18 mouse cellular contexts compared by ENCODE assay signal in genomic region chr2:124404631-124405562, GRCm38 (mm10).
DNase-seq lines count a peak whose midpoint lies in the region; ATAC-seq and TF ChIP-seq lines count a peak whose summit lies in the region.
"Had no signal": no experiment of that assay in that cellular context is flagged by ENCODE, and none has a peak within 500 bp of the region (broad histone marks: within the 10 kb centered on the region; RNA-seq: fewer than 3 reads in every experiment).

No protein-coding gene starts in this region.

- WGBS in hindbrain, embryonic 13.5 days = 87% methylated on average over 6 of the region's 6 CpGs
- WGBS in hindbrain, embryonic 11.5 days = 82% methylated on average over 6 of the region's 6 CpGs
- WGBS in embryonic facial prominence, embryonic 14.5 days = 57% methylated on average over 6 of the region's 6 CpGs

- H3K4me2 ChIP-seq in hindbrain, embryonic 13.5 days = no peak overlapping the region
- no peak overlapping the region for H3K4me2 ChIP-seq in hindbrain, embryonic 11.5 days (replicated peaks; ENCODE audit: low read depth, low read length)
- H3K4me2 ChIP-seq in embryonic facial prominence, embryonic 14.5 days (ENCODE audit: low read depth, low read length) = no peak overlapping the region
- H3K4me2 ChIP-seq: heart, embryonic 12.5 days; intestine, embryonic 15.5 days; liver, embryonic 11.5 days; lung, embryonic 14.5 days; midbrain, embryonic 15.5 days had no signal

- H3K36me3 ChIP-seq in hindbrain, embryonic 13.5 days = no peaks in the 10 kb centered on the region
- H3K36me3 ChIP-seq in hindbrain, embryonic 11.5 days (ENCODE audit: control insufficient read depth, insufficient read depth, low read length) = no peaks in the 10 kb centered on the region
- no peaks in the 10 kb centered on the region for H3K36me3 ChIP-seq in ES-E14 (ENCODE audit: control insufficient read depth, insufficient read depth, low read length, poor library complexity, severe bottlenecking)
- H3K36me3 ChIP-seq in embryonic facial prominence, embryonic 14.5 days (ENCODE audit: control insufficient read depth, insufficient read depth, low read length) = no peaks in the 10 kb centered on the region
- H3K36me3 ChIP-seq: heart, embryonic 12.5 days; intestine, embryonic 15.5 days; midbrain, embryonic 15.5 days had no signal

- H3K27me3 ChIP-seq in hindbrain, embryonic 13.5 days = no peaks in the 10 kb centered on the region
- no peaks in the 10 kb centered on the region for H3K27me3 ChIP-seq in hindbrain, embryonic 11.5 days (ENCODE audit: control insufficient read depth, insufficient read depth, low read length)
- H3K27me3 ChIP-seq in embryonic facial prominence, embryonic 14.5 days (replicated peaks; ENCODE audit: control insufficient read depth, insufficient read depth, low read length) = no peaks in the 10 kb centered on the region
- H3K27me3 ChIP-seq: heart, embryonic 12.5 days; intestine, embryonic 15.5 days; midbrain, embryonic 15.5 days had no signal

- H3K4me1 ChIP-seq in hindbrain, embryonic 13.5 days (replicated peaks) = peaks cover 20% of the 10 kb centered on the region
- no peaks in the 10 kb centered on the region for H3K4me1 ChIP-seq in hindbrain, embryonic 11.5 days (replicated peaks; ENCODE audit: control insufficient read depth, insufficient read depth, low read length)
- H3K4me1 ChIP-seq in ES-E14 (ENCODE audit: control insufficient read depth in 2 of 2, insufficient read depth in 2 of 2, low read length in 2 of 2, poor library complexity in 1 of 2) = peaks cover 0 to 6% of the 10 kb centered on the region in 2 experiments; a peak in 2 of 4 replicates
- peaks cover 17% of the 10 kb centered on the region for H3K4me1 ChIP-seq in embryonic facial prominence, embryonic 14.5 days (ENCODE audit: control insufficient read depth, insufficient read depth, low read length)
- H3K4me1 ChIP-seq: intestine, embryonic 15.5 days; midbrain, embryonic 15.5 days had no signal

- peak overlapping the region; percentile 30; the same call in 1 of the 2 replicates for H3K27ac ChIP-seq in hindbrain, embryonic 13.5 days
- H3K27ac ChIP-seq in hindbrain, embryonic 11.5 days (ENCODE audit: low read depth, low read length) = no peak overlapping the region
- H3K27ac ChIP-seq in ES-E14 (ENCODE audit: insufficient read depth, low read depth, low read length, poor library complexity, severe bottlenecking) = no peak overlapping the region
- H3K27ac ChIP-seq in embryonic facial prominence, embryonic 14.5 days (replicated peaks; ENCODE audit: low read depth, low read length) = peak overlapping the region; percentile 49; the same call in 1 of the 2 replicates
- H3K27ac ChIP-seq: intestine, embryonic 15.5 days; midbrain, embryonic 15.5 days had no signal

- in situ Hi-C loops in ES-E14 (cut with MboI; ENCODE audit: low sequenced_read_pairs in 2 of 2, unreplicated experiment in 2 of 2) = no loop called here

- DNase-seq in frontal cortex, adult 2 months (ENCODE audit: extremely low spot score in 1 of 2, low spot score in 1 of 2) = no peak
- DNase-seq in hindbrain, embryonic 11.5 days (ENCODE audit: low spot score) = no peak
- peak; percentile 39 for DNase-seq in ES-E14 (ENCODE audit: low read depth, low spot score)
- peak; percentile 38 for DNase-seq in embryonic facial prominence, embryonic 14.5 days (ENCODE audit: low spot score)
- DNase-seq in right cerebral cortex, postnatal 14 days = no peak
- no peak for DNase-seq in cerebellum, adult 18-20 months
- DNase-seq: cerebellum, adult 8-10 months; kidney, postnatal 14 days; left cerebral cortex, postnatal 4 days; right cerebral cortex, postnatal 25 days had no signal

- peak; percentile 60 for ATAC-seq in frontal cortex, adult (ENCODE audit: low TSS enrichment)
- no peak for ATAC-seq in hindbrain, embryonic 13.5 days (ENCODE audit: low FRiP score)
- ATAC-seq in hindbrain, embryonic 11.5 days (ENCODE audit: low FRiP score) = no peak
- 0 out of 2 replicates have a peak, but pooled peaks have one; percentile 47 for ATAC-seq in embryonic facial prominence, embryonic 14.5 days (ENCODE audit: low read depth)
- ATAC-seq: intestine, embryonic 15.5 days; midbrain, embryonic 15.5 days had no signal

- H3K9me3 ChIP-seq in hindbrain, embryonic 13.5 days = no peaks in the 10 kb centered on the region
- no peaks in the 10 kb centered on the region for H3K9me3 ChIP-seq in hindbrain, embryonic 11.5 days (ENCODE audit: control insufficient read depth, low read length)
- H3K9me3 ChIP-seq in ES-E14 (ENCODE audit: control insufficient read depth, insufficient read depth, low read depth, low read length) = no peaks in the 10 kb centered on the region
- H3K9me3 ChIP-seq in embryonic facial prominence, embryonic 14.5 days (ENCODE audit: control insufficient read depth, low read length) = no peaks in the 10 kb centered on the region
- H3K9me3 ChIP-seq: heart, embryonic 12.5 days; intestine, embryonic 15.5 days; midbrain, embryonic 15.5 days had no signal

- H3K9ac ChIP-seq in hindbrain, embryonic 13.5 days = no peak overlapping the region
- no peak overlapping the region for H3K9ac ChIP-seq in hindbrain, embryonic 11.5 days (ENCODE audit: low read depth, low read length)
- no peak overlapping the region for H3K9ac ChIP-seq in ES-E14 (ENCODE audit: insufficient read depth, low read depth, low read length, poor library complexity, severe bottlenecking)
- H3K9ac ChIP-seq in embryonic facial prominence, embryonic 14.5 days (ENCODE audit: low read depth, low read length) = no peak overlapping the region
- H3K9ac ChIP-seq: heart, embryonic 12.5 days; intestine, embryonic 15.5 days; lung, embryonic 14.5 days; midbrain, embryonic 15.5 days had no signal

- no peak overlapping the region for H3K4me3 ChIP-seq in hindbrain, embryonic 13.5 days
- H3K4me3 ChIP-seq in hindbrain, embryonic 11.5 days (ENCODE audit: low read depth, low read length) = no peak overlapping the region
- H3K4me3 ChIP-seq in ES-E14 (ENCODE audit: insufficient read depth in 1 of 2, low read depth in 1 of 2, low read length in 2 of 2, poor library complexity in 1 of 2, severe bottlenecking in 1 of 2) = no peak overlapping the region
- H3K4me3 ChIP-seq in embryonic facial prominence, embryonic 14.5 days (ENCODE audit: low read depth, low read length) = no peak overlapping the region
- H3K4me3 ChIP-seq: erythroblast, embryonic 14.5 days; heart, embryonic 12.5 days; intestine, embryonic 15.5 days; midbrain, embryonic 15.5 days had no signal

TF ChIP-seq in ES-E14, 5 proteins besides CTCF, POLR2A, EP300 and RAD21:
- TF ChIP-seq CHD2 (IDR thresholded peaks at IDR 0.05; ENCODE audit: low read depth, low read length) = no peak
- TF ChIP-seq MAFK (IDR thresholded peaks at IDR 0.05; ENCODE audit: insufficient read depth, low read depth, low read length) = no peak
- TF ChIP-seq ZC3H11A (IDR thresholded peaks at IDR 0.05; ENCODE audit: borderline replicate concordance, low read depth, low read length) = no peak
TF ChIP-seq in ES-E14: peak in this region for 0.

Comparison
In these comparisons a context has a peak if more than half of its experiments do, and no peak if none do; other contexts are left out.
1. H3K27ac ChIP-seq: peak in hindbrain, embryonic 13.5 days (single experiment) and embryonic facial prominence, embryonic 14.5 days (single experiment); none in hindbrain, embryonic 11.5 days (single experiment) and ES-E14 (single experiment).
2. ATAC-seq: peak in frontal cortex, adult (single experiment) and embryonic facial prominence, embryonic 14.5 days (single experiment); none in hindbrain, embryonic 13.5 days (single experiment) and hindbrain, embryonic 11.5 days (single experiment).
3. DNase-seq: peak in ES-E14 (single experiment) and embryonic facial prominence, embryonic 14.5 days (single experiment); none in frontal cortex, adult 2 months (0 of 2), hindbrain, embryonic 11.5 days (single experiment), right cerebral cortex, postnatal 14 days (single experiment) and cerebellum, adult 18-20 months (0 of 2).